Mouse (Mus musculus) spleen, adult 2 months (tissue): ENCODE measurements around the gene Ncapd3. TPM values are rescaled to one million over a fixed set of nuclear protein-coding genes. Genes with fewer than 3 reads are reported as not detected.

Experiments used
- DNase-seq, 2 experiments: peaks; one replicate each; pipeline versions ENCODE4 v3.0.0 to v3.0.0-alpha.2; 2012 to 2021; ENCODE audit warnings: low spot score in 2 of 2, low read depth in 1 of 2
- H3K27ac ChIP-seq: fragments of 200-500 bp; 2 replicates; pipeline ENCODE4 v1.5.1; 2012; ENCODE audit warnings: low read length, inconsistent platforms; ENCODE audit not compliant: insufficient read depth
- H3K27me3 ChIP-seq: fragments of 200-500 bp; 2 replicates; pipeline ENCODE4 v1.6.1; 2012; ENCODE audit warnings: mild to moderate bottlenecking, moderate library complexity, low read length, inconsistent platforms; ENCODE audit not compliant: control insufficient read depth, insufficient read depth
- H3K36me3 ChIP-seq: fragments of 200-500 bp; 2 replicates; pipeline ENCODE4 v1.6.1; 2012; ENCODE audit warnings: mild to moderate bottlenecking, low read length, inconsistent platforms; ENCODE audit not compliant: control insufficient read depth, insufficient read depth
- H3K4me1 ChIP-seq: fragments of 200-500 bp; 2 replicates; pipeline ENCODE4 v1.6.1; 2011; ENCODE audit warnings: inconsistent platforms; ENCODE audit not compliant: control insufficient read depth, insufficient read depth, insufficient read length
- H3K4me3 ChIP-seq: fragments of 200-500 bp; 2 replicates; pipeline ENCODE4 v1.5.1; 2011; ENCODE audit warnings: mild to moderate bottlenecking, inconsistent platforms; ENCODE audit not compliant: insufficient read depth, insufficient read length; ENCODE audit errors: extremely low read depth
- CTCF ChIP-seq: fragments of 200-500 bp; IDR thresholded peaks from 2 replicates; pipeline ENCODE4 v1.5.1; 2011; ENCODE audit warnings: mild to moderate bottlenecking, inconsistent platforms; ENCODE audit not compliant: insufficient read depth, insufficient read length, insufficient replicate concordance; ENCODE audit errors: extremely low read depth
- POLR2A ChIP-seq: fragments of 200-500 bp; IDR thresholded peaks from 2 replicates; pipeline ENCODE4 v1.6.1; 2011; ENCODE audit warnings: low read depth, low read length, inconsistent platforms
- WGBS: fragments of 180-500 bp; shearing (Covaris S2); methylation state at CpG from one replicate; pipeline ENCODE4 v1.1.7; 2018; 5-methylcytosine and 5-hydroxymethylcytosine counted together
- polyA plus RNA-seq: library from polyadenylated mRNA; depleted of rRNA; stranded (reverse); fragments of >200 nt; gene quantifications from 2 replicates; pipeline ENCODE4 v1.2.3, GENCODE M21; 2012; rRNA removed

The Ncapd3 gene
- polyA plus RNA-seq, 1 experiment, result 17.2 TPM

GRCm38 (mm10) chr9:27135372-27135771 lies 105.4 kb downstream of the Ncapd3 start:
- H3K36me3 ChIP-seq, result no peaks in the 10 kb centered on the region
- H3K4me3 ChIP-seq, result no peak overlapping the region
- no peak for TF ChIP-seq POLR2A
- no peak for TF ChIP-seq CTCF
- no peaks in the 10 kb centered on the region for H3K4me1 ChIP-seq
- H3K27ac ChIP-seq, result no peak overlapping the region
- H3K27me3 ChIP-seq, result no peaks in the 10 kb centered on the region
- WGBS, result 95% methylated on average over 7 of the region's 7 CpGs
- DNase-seq, result no peak

- 88% methylated on average over 8 of the region's 8 CpGs for WGBS
Observed at GRCm38 (mm10) chr9:27136651-27137050, 106.7 kb downstream of the Ncapd3 start.

DNA sequence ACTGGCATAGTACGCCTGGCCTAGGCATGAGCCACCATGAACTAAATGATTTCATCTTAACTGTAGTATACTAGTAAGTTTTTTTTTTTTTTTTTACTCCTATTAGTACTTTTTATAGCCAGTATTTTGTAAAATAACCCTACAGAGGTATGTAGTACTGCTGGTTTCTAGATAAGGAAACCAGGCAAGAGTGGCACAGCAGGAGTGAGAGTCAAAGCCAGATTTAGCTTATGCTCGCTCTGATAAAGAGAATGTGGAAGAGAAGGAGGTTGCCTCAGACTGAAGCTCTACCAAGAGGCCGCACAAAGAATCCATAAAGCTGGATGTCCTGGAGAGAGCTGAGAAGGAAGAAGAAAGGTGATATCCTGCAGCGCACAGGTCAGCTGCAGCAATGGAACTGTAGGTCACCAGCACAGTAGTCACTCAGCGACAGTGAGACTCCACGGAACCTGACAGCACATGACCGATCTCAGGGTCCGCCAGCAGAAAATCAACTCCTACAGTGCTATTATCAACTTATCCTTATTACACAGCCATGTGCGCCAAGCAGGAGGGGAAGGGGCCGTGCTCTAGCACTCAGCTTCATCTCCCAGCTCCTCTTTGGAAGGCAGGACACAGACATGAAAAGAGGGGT lies 110.6 kb downstream of the Ncapd3 start:
- no peak for TF ChIP-seq CTCF
- no peak for TF ChIP-seq POLR2A
- Histone ChIP-seq H3K4me3 (no peak overlapping the region), H3K27me3 (no peaks in the 10 kb centered on the region), H3K27ac (no peak overlapping the region), H3K36me3 (no peaks in the 10 kb centered on the region), H3K4me1 (no peaks in the 10 kb centered on the region)
- DNase-seq, result no peak
- 95% methylated on average over 10 of the region's 10 CpGs for WGBS

More at GRCm38 (mm10) chr9:27136651-27137050, 106.7 kb downstream of the Ncapd3 start:
- no peak overlapping the region for H3K27ac ChIP-seq
- H3K4me1 ChIP-seq, result no peaks in the 10 kb centered on the region
- no peaks in the 10 kb centered on the region for H3K27me3 ChIP-seq
- DNase-seq, result no peak
- no peak overlapping the region for H3K4me3 ChIP-seq
- no peaks in the 10 kb centered on the region for H3K36me3 ChIP-seq
- no peak for TF ChIP-seq CTCF
- TF ChIP-seq POLR2A, result no peak

- TF ChIP-seq CTCF (no peak), POLR2A (no peak)
- Histone ChIP-seq H3K4me3 (no peak overlapping the region), H3K36me3 (no peaks in the 10 kb centered on the region), H3K27me3 (no peaks in the 10 kb centered on the region), H3K27ac (no peak overlapping the region), H3K4me1 (no peaks in the 10 kb centered on the region)
- no peak for DNase-seq
- WGBS, result 82% methylated on average over 4 of the region's 4 CpGs
Observed at GRCm38 (mm10) chr9:27144271-27144840, 114.4 kb downstream of the Ncapd3 start.

Other genes starting within 250 kb of the Ncapd3 start
- 0.22 and 0.30 TPM in 2 replicates for gene Glb1l2, start 223.7 kb upstream of the Ncapd3 start, polyA plus RNA-seq
- not detected in 2 replicates for gene Glb1l3, start 169.3 kb upstream of the Ncapd3 start, polyA plus RNA-seq
- not detected in 2 replicates for gene Gm1110, start 107.1 kb upstream of the Ncapd3 start, polyA plus RNA-seq
- gene Acad8, start 30.6 kb upstream of the Ncapd3 start, polyA plus RNA-seq, result 5.7 and 6.6 TPM in 2 replicates
- 3.0 and 3.5 TPM in 2 replicates for gene Thyn1, start 30.5 kb upstream of the Ncapd3 start, polyA plus RNA-seq
- gene Vps26b, start 110 bp upstream of the Ncapd3 start, polyA plus RNA-seq, result 16.2 and 23.0 TPM in 2 replicates
- 5.9 and 6.4 TPM in 2 replicates for gene Jam3, start 125.2 kb downstream of the Ncapd3 start, polyA plus RNA-seq